Mouse (Mus musculus) inflammation-experienced regulatory T-cells, adult 16 weeks (primary cell): Measurements from ENCODE around the gene Taar9. TPM values are rescaled to one million over a fixed set of nuclear protein-coding genes. Genes with fewer than 3 reads are reported as not detected.

Experiments
- polyA plus RNA-seq: library from polyadenylated mRNA; unstranded; fragments of 100-300 nt; shearing (Covaris generic); gene quantifications from one replicate; pipeline ENCODE4 v1.2.1, GENCODE M21; 2017

Gene Taar9
- not detected for polyA plus RNA-seq

GRCm38 (mm10) chr10:24109434-24109833, at the start of gene Taar9:
Gene Taar9 (minus strand): TSS chr10:24109534.

GRCm38 (mm10) chr10:24149135-24149781, 39.9 kb upstream of the Taar9 start, which contains the start of gene Stx7:
Gene Stx7 (plus strand): TSS chr10:24149302.

GRCm38 (mm10) chr10:24101812-24102211, 7.5 kb downstream of the Taar9 start, which contains the start of gene Taar8c:
Gene Taar8c (minus strand): TSS chr10:24101912.

GRCm38 (mm10) chr10:24092194-24092593, 17.1 kb downstream of the Taar9 start, which contains the start of gene Taar8b:
Gene Taar8b (minus strand): TSS chr10:24092294.

GRCm38 (mm10) chr10:24076200-24076599, 33.1 kb downstream of the Taar9 start, which contains the start of gene Taar8a:
Gene Taar8a (plus strand): TSS chr10:24076500.

Other genes starting within 250 kb of the Taar9 start
- gene Vnn1, start 214.8 kb downstream of the Taar9 start, polyA plus RNA-seq, result not detected
- gene Taar1, start 189.2 kb downstream of the Taar9 start, polyA plus RNA-seq, result not detected
- gene Taar2, start 171.0 kb downstream of the Taar9 start, polyA plus RNA-seq, result not detected
- gene Taar3, start 160.0 kb downstream of the Taar9 start, polyA plus RNA-seq, result not detected
- gene Taar4, start 149.0 kb downstream of the Taar9 start, polyA plus RNA-seq, result not detected
- gene Taar5, start 138.8 kb downstream of the Taar9 start, polyA plus RNA-seq, result not detected
- gene Taar6, start 123.9 kb downstream of the Taar9 start, polyA plus RNA-seq, result not detected
- gene Taar7a, start 116.1 kb downstream of the Taar9 start, polyA plus RNA-seq, result not detected
- gene Taar7b, start 109.6 kb downstream of the Taar9 start, polyA plus RNA-seq, result not detected
- not detected for gene Taar7d, start 82.3 kb downstream of the Taar9 start, polyA plus RNA-seq
- gene Taar7e, start 71.9 kb downstream of the Taar9 start, polyA plus RNA-seq, result not detected
- gene Taar7f, start 60.0 kb downstream of the Taar9 start, polyA plus RNA-seq, result not detected
- gene Taar8a, start 33.0 kb downstream of the Taar9 start, polyA plus RNA-seq, result not detected
- not detected for gene Taar8b, start 17.2 kb downstream of the Taar9 start, polyA plus RNA-seq
- not detected for gene Taar8c, start 7.6 kb downstream of the Taar9 start, polyA plus RNA-seq
- 46.3 TPM for gene Stx7, start 39.8 kb upstream of the Taar9 start, polyA plus RNA-seq
- not detected for gene Moxd1, start 114.0 kb upstream of the Taar9 start, polyA plus RNA-seq